Mouse (Mus musculus): ENCODE results near the gene A4galt.

DNA sequence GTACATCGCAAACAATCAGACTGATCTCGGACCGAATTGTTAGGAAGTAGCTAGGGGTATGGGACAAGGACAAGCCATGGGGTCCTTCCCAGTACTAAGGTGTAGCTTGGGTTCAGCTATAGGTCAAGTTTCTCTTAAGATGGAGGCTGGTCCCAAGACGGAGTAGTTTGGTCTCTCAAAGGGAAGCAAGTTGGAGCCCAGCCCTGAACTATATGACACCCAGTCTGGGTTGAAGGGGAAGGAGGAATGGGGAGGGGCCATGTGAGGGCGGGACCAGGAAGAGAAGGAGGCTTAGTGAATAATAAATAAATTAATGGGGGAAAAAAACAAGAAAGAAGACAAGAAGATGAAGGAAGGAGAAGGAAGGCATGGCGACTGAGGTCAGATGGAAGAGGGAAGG, 71.6 kb downstream of the A4galt start:
- TF ChIP-seq CTCF (IDR thresholded peaks at IDR 0.05; ENCODE audit: insufficient read depth, low read length) (no peak), POLR2A (IDR thresholded peaks at IDR 0.05; ENCODE audit: borderline replicate concordance, extremely low read depth, low read depth, low read length) (no peak)
